Mouse (Mus musculus): ENCODE data around the gene Tgm5.

DNA sequence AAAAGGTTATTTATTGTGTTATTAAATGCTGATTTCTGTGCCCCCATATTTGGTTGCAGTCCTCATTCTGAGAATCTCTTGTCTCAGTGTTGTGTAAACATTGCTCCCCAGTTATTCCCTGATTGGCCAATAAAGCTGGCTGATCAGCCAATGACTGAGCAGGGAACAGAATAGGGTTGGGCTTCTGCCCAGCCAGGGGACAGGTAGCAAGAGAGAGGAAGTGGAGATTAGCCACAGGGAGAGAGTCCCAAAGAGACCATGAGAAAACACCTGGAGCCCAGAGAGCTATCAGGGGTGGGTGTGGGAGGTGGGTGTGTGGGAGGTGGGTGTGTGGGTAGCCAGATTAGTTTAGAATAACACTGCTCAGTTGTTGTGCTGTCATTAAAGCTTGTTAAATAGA lies 20.3 kb upstream of the Tgm5 start:
- TF ChIP-seq CTCF (IDR thresholded peaks at IDR 0.05; ENCODE audit: extremely low read depth, insufficient read length, insufficient replicate concordance, low read depth, low read length), result no peak
- no peak for TF ChIP-seq POLR2A (IDR thresholded peaks at IDR 0.05; ENCODE audit: low read depth, low read length)
